In the genomic region with DNA sequence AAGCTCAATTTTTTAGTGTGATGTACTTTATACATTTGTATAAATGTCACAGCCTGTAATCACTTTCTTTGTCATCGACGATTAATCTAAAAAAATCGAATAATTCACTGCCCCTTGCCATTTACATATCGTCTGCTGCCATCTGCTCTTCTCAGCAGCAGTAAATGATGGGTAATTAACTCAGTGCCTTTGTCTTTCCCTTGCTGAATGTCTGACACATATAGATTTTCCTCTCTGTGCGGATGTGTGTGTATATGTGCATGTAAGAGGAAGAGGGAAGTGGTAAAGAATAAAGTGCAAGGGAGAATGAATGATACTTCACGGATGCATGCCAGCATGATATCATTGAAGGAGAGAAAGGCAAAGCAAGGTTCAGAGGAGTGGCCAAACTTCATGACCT, we compare ENCODE assay signal across 19 mouse cellular contexts.
DNase-seq lines count a peak whose midpoint lies in the region; ATAC-seq and TF ChIP-seq lines count a peak whose summit lies in the region.
"Had no signal": no experiment of that assay in that cellular context is flagged by ENCODE, and none has a peak within 500 bp of the region (broad histone marks: within the 10 kb centered on the region; RNA-seq: fewer than 3 reads in every experiment).

No protein-coding gene starts in this region.

- peak overlapping the region; percentile 24 for H3K27ac ChIP-seq in forebrain, postnatal 0 days (ENCODE audit: low read depth, low read length)
- H3K27ac ChIP-seq in hindbrain, postnatal 0 days = peak overlapping the region; percentile 41; the same call in 1 of the 2 replicates
- peak overlapping the region; percentile 92 for H3K27ac ChIP-seq in neural tube, embryonic 13.5 days (replicated peaks)
- H3K27ac ChIP-seq: left cerebral cortex, adult 2 months; liver, embryonic 12.5 days had no signal

- intact Hi-C loops in left cerebral cortex, postnatal 10 days (cut with DNase I) = loop anchor here (5.0 kb wide), 1 partner anchor 122 kb away; no protein-coding TSS in a partner anchor

- DNase-seq in embryo, embryonic 10.5 days (ENCODE audit: low spot score) = peak; percentile 5
- DNase-seq in embryo, embryonic 11 days = no peak
- peak; percentile 33 for DNase-seq in forebrain, postnatal 0 days
- peak; percentile 24 for DNase-seq in hindbrain, postnatal 0 days (ENCODE audit: low spot score)
- DNase-seq in left cerebral cortex, postnatal 10 days (ENCODE audit: extremely low spot score in 1 of 2, low spot score in 2 of 2) = no peak
- DNase-seq in heart, adult 8-10 months (ENCODE audit: low spot score) = no peak
- DNase-seq: cerebellum, postnatal 14 days; gastrocnemius, postnatal 14 days; heart, postnatal 36 days; lung, embryonic 14.5 days; lung, postnatal 4 days; right cerebral cortex, postnatal 25 days; thymus, postnatal 14 days had no signal

- 25% methylated on average over 6 of the region's 6 CpGs for WGBS in forebrain, postnatal 0 days
- 50% methylated on average over 6 of the region's 6 CpGs for WGBS in hindbrain, postnatal 0 days
- 34% methylated on average over 6 of the region's 6 CpGs for WGBS in neural tube, embryonic 13.5 days

- no peaks in the 10 kb centered on the region for H3K36me3 ChIP-seq in forebrain, postnatal 0 days (ENCODE audit: insufficient read depth)
- H3K36me3 ChIP-seq in hindbrain, postnatal 0 days (ENCODE audit: insufficient read depth, low read length) = no peaks in the 10 kb centered on the region
- no peaks in the 10 kb centered on the region for H3K36me3 ChIP-seq in neural tube, embryonic 13.5 days
- H3K36me3 ChIP-seq: heart, embryonic 12.5 days; liver, embryonic 12.5 days had no signal

- ATAC-seq in forebrain, postnatal 0 days = peak; percentile 35; the same call in 1 of the 2 replicates
- ATAC-seq in hindbrain, postnatal 0 days = no peak
- peak; percentile 55; the same call in 1 of the 2 replicates for ATAC-seq in neural tube, embryonic 13.5 days (ENCODE audit: low read depth)
- ATAC-seq in granulocyte monocyte progenitor cell, adult 5-6 weeks (replicated peaks; ENCODE audit: poor library complexity, severe bottlenecking) = no peak
- ATAC-seq: intestine, embryonic 16.5 days; liver, embryonic 12.5 days had no signal

- H3K27me3 ChIP-seq in forebrain, postnatal 0 days (ENCODE audit: insufficient read depth, low read length) = no peaks in the 10 kb centered on the region
- H3K27me3 ChIP-seq in hindbrain, postnatal 0 days (ENCODE audit: insufficient read depth, low read length) = no peaks in the 10 kb centered on the region
- H3K27me3 ChIP-seq in neural tube, embryonic 13.5 days = no peaks in the 10 kb centered on the region
- H3K27me3 ChIP-seq: heart, embryonic 12.5 days; liver, embryonic 12.5 days had no signal

- no peaks in the 10 kb centered on the region for H3K9me3 ChIP-seq in forebrain, postnatal 0 days (ENCODE audit: low read length)
- no peaks in the 10 kb centered on the region for H3K9me3 ChIP-seq in hindbrain, postnatal 0 days (ENCODE audit: low read length)
- H3K9me3 ChIP-seq in neural tube, embryonic 13.5 days = no peaks in the 10 kb centered on the region
- H3K9me3 ChIP-seq: heart, embryonic 12.5 days; liver, embryonic 12.5 days had no signal

- H3K4me3 ChIP-seq in forebrain, postnatal 0 days (ENCODE audit: low read depth, low read length) = no peak overlapping the region
- no peak overlapping the region for H3K4me3 ChIP-seq in hindbrain, postnatal 0 days (ENCODE audit: low read length)
- no peak overlapping the region for H3K4me3 ChIP-seq in neural tube, embryonic 13.5 days
- H3K4me3 ChIP-seq: heart, embryonic 12.5 days; left cerebral cortex, adult 2 months; liver, embryonic 12.5 days had no signal

- H3K9ac ChIP-seq in forebrain, postnatal 0 days = no peak overlapping the region
- H3K9ac ChIP-seq in hindbrain, postnatal 0 days (replicated peaks; ENCODE audit: low read length) = no peak overlapping the region
- H3K9ac ChIP-seq in neural tube, embryonic 13.5 days = 0 out of 2 replicates have a peak overlapping the region, but pooled peaks have one; percentile 22
- H3K9ac ChIP-seq: heart, embryonic 12.5 days; liver, embryonic 12.5 days; lung, embryonic 14.5 days had no signal

- no peak overlapping the region for H3K4me2 ChIP-seq in forebrain, postnatal 0 days (ENCODE audit: low read depth)
- H3K4me2 ChIP-seq in hindbrain, postnatal 0 days (ENCODE audit: low read depth, low read length) = 0 out of 2 replicates have a peak overlapping the region, but pooled peaks have one; percentile 27
- H3K4me2 ChIP-seq in neural tube, embryonic 13.5 days = no peak overlapping the region
- H3K4me2 ChIP-seq: heart, embryonic 12.5 days; liver, embryonic 12.5 days; lung, embryonic 14.5 days had no signal

- TF ChIP-seq CTCF in forebrain, postnatal 0 days (IDR thresholded peaks at IDR 0.05; ENCODE audit: low read depth) = no peak
- TF ChIP-seq CTCF in hindbrain, postnatal 0 days (IDR thresholded peaks at IDR 0.05; ENCODE audit: low read depth) = no peak

- H3K4me1 ChIP-seq in forebrain, postnatal 0 days (ENCODE audit: insufficient read depth) = peaks cover 6% of the 10 kb centered on the region
- no peaks in the 10 kb centered on the region; the same call in 1 of the 2 replicates for H3K4me1 ChIP-seq in hindbrain, postnatal 0 days (ENCODE audit: insufficient read depth, low read length)
- H3K4me1 ChIP-seq in neural tube, embryonic 13.5 days (replicated peaks) = peaks cover 13% of the 10 kb centered on the region
- H3K4me1 ChIP-seq: heart, embryonic 12.5 days; liver, embryonic 12.5 days had no signal

Comparison
In these comparisons a context has a peak if more than half of its experiments do, and no peak if none do; other contexts are left out.
1. DNase-seq: peak in embryo, embryonic 10.5 days (single experiment), forebrain, postnatal 0 days (single experiment) and hindbrain, postnatal 0 days (single experiment); none in embryo, embryonic 11 days (single experiment), left cerebral cortex, postnatal 10 days (0 of 2) and heart, adult 8-10 months (single experiment).
2. ATAC-seq: peak in forebrain, postnatal 0 days (single experiment) and neural tube, embryonic 13.5 days (single experiment); none in hindbrain, postnatal 0 days (single experiment) and granulocyte monocyte progenitor cell, adult 5-6 weeks (single experiment).
3. H3K27ac ChIP-seq: peak in every context shown above with its lines; median percentile 92 in neural tube, embryonic 13.5 days; 41 in hindbrain, postnatal 0 days; 24 in forebrain, postnatal 0 days.